Mouse (Mus musculus) C2C12 (cell line): ENCODE data around the gene Ccdc42.

Source experiments
- CEBPB ChIP-seq: IDR thresholded peaks from one replicate; pipeline ENCODE4 v1.6.1; 2011; ENCODE audit warnings: low read depth, mild to moderate bottlenecking, control low read depth, moderate library complexity
- CTCF ChIP-seq: IDR thresholded peaks from one replicate; pipeline ENCODE4 v1.5.1; 2011; ENCODE audit not compliant: control insufficient read depth, insufficient read depth, insufficient read length
- FOSL1 ChIP-seq: IDR thresholded peaks from one replicate; pipeline ENCODE4 v1.8.0; 2011; ENCODE audit warnings: mild to moderate bottlenecking, low read length; ENCODE audit not compliant: poor library complexity, insufficient read depth, severe bottlenecking
- MAX ChIP-seq: IDR thresholded peaks from one replicate; pipeline ENCODE4 v1.6.1; 2011; ENCODE audit warnings: mild to moderate bottlenecking, control low read depth
- MYOD1 ChIP-seq: IDR thresholded peaks from one replicate; pipeline ENCODE4 v1.6.1; 2011; ENCODE audit warnings: low read depth; ENCODE audit not compliant: control insufficient read depth, insufficient read length
- MYOG ChIP-seq: IDR thresholded peaks from one replicate; pipeline ENCODE4 v1.6.1; 2011; ENCODE audit not compliant: control insufficient read depth, insufficient read length; ENCODE audit errors: extremely low read depth
- USF1 ChIP-seq: IDR thresholded peaks from one replicate; pipeline ENCODE4 v1.6.1; 2011; ENCODE audit warnings: low read depth, mild to moderate bottlenecking, control low read depth, moderate library complexity

DNA sequence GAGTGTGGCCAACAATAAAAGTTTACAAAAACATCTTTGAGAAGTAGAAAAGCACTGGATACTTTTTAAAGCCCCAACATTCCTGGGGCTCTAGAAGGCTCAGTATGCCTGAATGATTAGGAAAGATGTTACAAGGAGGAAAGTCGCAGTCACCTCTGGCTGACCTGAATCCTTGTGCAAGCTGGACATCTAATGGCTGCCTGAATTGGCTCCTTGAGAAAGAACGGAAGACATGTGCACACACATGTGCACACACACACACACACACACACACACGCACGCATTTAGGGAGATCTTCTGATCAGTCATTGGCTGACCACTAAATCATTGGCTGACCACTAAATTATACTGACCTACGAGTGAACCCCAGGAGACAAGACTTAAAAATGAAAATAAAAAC lies 16.0 kb upstream of the Ccdc42 start:
- TF ChIP-seq CTCF (no peak), MAX (no peak), USF1 (no peak), MYOG (no peak), CEBPB (no peak), MYOD1 (no peak), FOSL1 (no peak)
